Mouse (Mus musculus): ENCODE results near the gene Fam227b. TPM values are rescaled to one million over a fixed set of nuclear protein-coding genes. Genes with fewer than 3 reads are reported as not detected.

Gene Fam227b
- polyA plus RNA-seq, 1 experiment from 2014 or later = not detected

DNA sequence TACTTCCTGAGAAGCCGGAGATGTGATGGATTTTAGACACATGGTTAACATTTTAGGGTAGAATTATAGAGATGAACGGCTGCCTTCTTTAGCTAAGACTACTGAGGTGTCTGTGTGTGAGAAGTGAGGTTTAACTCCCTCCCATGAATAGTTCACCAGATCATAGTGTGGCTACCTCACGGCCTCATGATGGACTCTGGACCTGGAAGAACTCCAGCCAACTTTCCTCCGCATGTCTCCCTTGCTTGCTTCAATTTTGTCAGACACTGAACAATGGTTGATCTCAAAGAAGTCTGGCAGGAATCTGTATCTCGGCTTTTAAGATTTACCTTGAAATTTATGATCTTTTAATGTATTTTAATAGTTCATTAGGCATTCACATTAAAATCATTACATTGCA, 106.2 kb downstream of the Fam227b start:
- DNase-seq (ENCODE audit: low spot score) (no peak), ATAC-seq (replicated peaks; ENCODE audit: low FRiP score) (no peak)
- 91% methylated on average over 5 of the region's 5 CpGs for WGBS
- Histone ChIP-seq H3K27me3 (ENCODE audit: control insufficient read depth, insufficient read depth, low read length) (no peaks in the 10 kb centered on the region), H3K4me3 (ENCODE audit: low read depth, low read length) (no peak overlapping the region), H3K4me2 (ENCODE audit: low read depth, low read length, severe bottlenecking) (no peak overlapping the region), H3K36me3 (ENCODE audit: control insufficient read depth, insufficient read depth, low read length) (no peaks in the 10 kb centered on the region), H3K27ac (ENCODE audit: low read depth, low read length) (no peak overlapping the region), H3K9ac (ENCODE audit: low read length) (no peak overlapping the region), H3K4me1 (replicated peaks; ENCODE audit: control insufficient read depth, insufficient read depth, low read length) (0 out of 2 replicates have a peak, but pooled peaks cover 2% of the 10 kb centered on the region), H3K9me3 (ENCODE audit: control insufficient read depth, low read length) (no peaks in the 10 kb centered on the region)

DNA sequence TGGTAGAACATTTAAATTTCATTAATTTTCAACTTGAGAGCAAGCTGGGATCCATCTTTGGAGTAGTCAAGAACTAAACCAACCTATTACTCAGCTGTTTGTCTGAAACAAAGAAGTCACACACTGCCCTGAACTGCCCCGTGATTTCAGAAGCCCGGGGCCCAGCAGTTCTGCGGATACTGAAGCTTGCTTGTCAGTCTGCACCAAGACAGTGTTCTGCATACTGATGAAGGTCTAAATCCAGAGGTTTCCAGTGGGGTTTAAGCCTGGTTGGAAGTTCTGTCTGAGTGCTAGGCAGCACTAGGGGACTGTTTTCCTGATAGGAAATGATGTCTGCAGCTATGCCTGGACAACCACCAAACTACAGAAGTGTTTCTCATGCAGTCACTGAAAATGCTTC, 109.1 kb downstream of the Fam227b start:
- H3K27me3 ChIP-seq (ENCODE audit: control insufficient read depth, insufficient read depth, low read length) = no peaks in the 10 kb centered on the region
- no peak overlapping the region for H3K27ac ChIP-seq (ENCODE audit: low read depth, low read length)
- 55% methylated on average over 3 of the region's 3 CpGs for WGBS
- DNase-seq (ENCODE audit: low spot score) = no peak
- no peaks in the 10 kb centered on the region for H3K36me3 ChIP-seq (ENCODE audit: control insufficient read depth, insufficient read depth, low read length)
- H3K4me3 ChIP-seq (ENCODE audit: low read depth, low read length) = no peak overlapping the region
- ATAC-seq (replicated peaks; ENCODE audit: low FRiP score) = peak; percentile 47; the same call in 1 of the 2 replicates
- no peak overlapping the region for H3K4me2 ChIP-seq (ENCODE audit: low read depth, low read length, severe bottlenecking)
- no peak overlapping the region for H3K9ac ChIP-seq (ENCODE audit: low read length)
- no peaks in the 10 kb centered on the region for H3K9me3 ChIP-seq (ENCODE audit: control insufficient read depth, low read length)
- peaks cover 5% of the 10 kb centered on the region; the same call in 1 of the 2 replicates for H3K4me1 ChIP-seq (replicated peaks; ENCODE audit: control insufficient read depth, insufficient read depth, low read length)

DNA sequence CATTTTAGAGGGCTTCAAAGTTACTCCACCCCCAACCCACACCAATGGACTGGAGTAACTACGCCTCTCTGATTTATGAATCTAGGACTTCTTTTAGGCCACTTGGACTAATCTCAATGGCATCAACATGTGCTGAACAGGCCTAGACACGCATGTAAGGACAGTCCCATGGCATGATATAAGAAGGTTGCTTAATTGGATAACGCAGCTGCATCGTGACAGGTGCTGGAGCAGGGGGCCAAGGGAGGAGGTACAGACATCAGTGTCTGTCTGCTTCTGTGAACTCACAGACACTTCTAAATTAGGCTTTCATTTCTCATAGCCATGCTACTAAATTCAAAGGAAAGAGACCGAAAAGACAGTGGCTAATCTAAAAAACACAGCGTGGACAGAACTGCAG, 110.6 kb downstream of the Fam227b start:
- Histone ChIP-seq H3K4me3 (ENCODE audit: low read depth, low read length) (no peak overlapping the region), H3K9ac (ENCODE audit: low read length) (no peak overlapping the region), H3K27ac (ENCODE audit: low read depth, low read length) (no peak overlapping the region), H3K9me3 (ENCODE audit: control insufficient read depth, low read length) (no peaks in the 10 kb centered on the region), H3K4me1 (replicated peaks; ENCODE audit: control insufficient read depth, insufficient read depth, low read length) (peaks cover 5% of the 10 kb centered on the region; the same call in 1 of the 2 replicates), H3K4me2 (ENCODE audit: low read depth, low read length, severe bottlenecking) (no peak overlapping the region), H3K36me3 (ENCODE audit: control insufficient read depth, insufficient read depth, low read length) (no peaks in the 10 kb centered on the region), H3K27me3 (ENCODE audit: control insufficient read depth, insufficient read depth, low read length) (no peaks in the 10 kb centered on the region)
- no peak for ATAC-seq (replicated peaks; ENCODE audit: low FRiP score)
- no peak for DNase-seq (ENCODE audit: low spot score)
- WGBS = 90% methylated on average over 6 of the region's 6 CpGs

DNA sequence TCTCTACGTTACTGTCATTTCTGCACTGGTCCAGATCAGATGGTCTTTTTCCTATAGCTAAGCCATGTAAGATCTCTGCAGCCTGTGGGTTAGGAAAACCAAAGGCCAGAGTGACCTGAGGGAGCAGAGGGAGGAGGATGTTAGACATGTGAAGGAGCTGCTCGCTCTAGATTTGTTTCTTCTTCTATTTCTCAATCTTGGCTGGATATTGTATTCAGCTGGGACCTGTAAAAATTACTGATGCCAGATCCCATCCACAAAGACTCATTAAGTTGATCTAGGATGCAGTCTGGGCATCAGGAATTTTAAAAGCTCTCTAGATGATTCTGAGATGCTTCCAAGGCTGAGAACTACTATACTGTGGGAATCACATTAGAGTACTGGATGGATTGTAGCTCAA, 111.2 kb downstream of the Fam227b start:
- 92% methylated on average over 2 of the region's 2 CpGs for WGBS
- no peak for DNase-seq (ENCODE audit: low spot score)
- H3K4me3 ChIP-seq (ENCODE audit: low read depth, low read length) = no peak overlapping the region
- ATAC-seq (replicated peaks; ENCODE audit: low FRiP score) = no peak
- no peak overlapping the region for H3K9ac ChIP-seq (ENCODE audit: low read length)
- peaks cover 5% of the 10 kb centered on the region; the same call in 1 of the 2 replicates for H3K4me1 ChIP-seq (replicated peaks; ENCODE audit: control insufficient read depth, insufficient read depth, low read length)
- no peaks in the 10 kb centered on the region for H3K36me3 ChIP-seq (ENCODE audit: control insufficient read depth, insufficient read depth, low read length)
- no peak overlapping the region for H3K4me2 ChIP-seq (ENCODE audit: low read depth, low read length, severe bottlenecking)
- no peaks in the 10 kb centered on the region for H3K9me3 ChIP-seq (ENCODE audit: control insufficient read depth, low read length)
- no peak overlapping the region for H3K27ac ChIP-seq (ENCODE audit: low read depth, low read length)
- H3K27me3 ChIP-seq (ENCODE audit: control insufficient read depth, insufficient read depth, low read length) = no peaks in the 10 kb centered on the region

DNA sequence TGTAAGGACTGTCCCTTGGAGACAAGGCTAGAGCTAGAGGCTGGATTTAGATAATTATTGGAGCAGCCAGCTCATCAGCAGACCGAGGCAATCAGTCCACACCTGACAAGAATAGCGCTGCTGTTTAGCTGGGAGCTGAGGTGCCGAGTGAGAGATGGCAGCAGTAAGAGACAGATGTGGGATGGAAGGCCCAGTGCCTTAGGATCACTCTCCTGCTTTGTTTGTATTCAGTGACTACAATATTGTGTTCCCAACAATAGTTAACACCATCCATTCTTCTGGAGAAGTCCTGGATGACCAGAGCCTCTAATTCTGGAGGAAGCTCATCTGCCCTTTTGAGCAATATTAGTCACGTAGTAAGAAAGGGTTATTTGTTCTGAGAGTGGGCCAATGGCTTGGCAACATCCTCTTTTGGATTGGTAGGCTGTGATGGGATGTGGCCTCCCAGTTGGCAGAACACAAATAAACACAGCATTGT, 112.4 kb downstream of the Fam227b start:
- 79% methylated on average over 4 of the region's 4 CpGs for WGBS
- peaks cover 5% of the 10 kb centered on the region; the same call in 1 of the 2 replicates for H3K4me1 ChIP-seq (replicated peaks; ENCODE audit: control insufficient read depth, insufficient read depth, low read length)
- no peaks in the 10 kb centered on the region for H3K36me3 ChIP-seq (ENCODE audit: control insufficient read depth, insufficient read depth, low read length)
- no peak overlapping the region for H3K4me2 ChIP-seq (ENCODE audit: low read depth, low read length, severe bottlenecking)
- H3K4me3 ChIP-seq (ENCODE audit: low read depth, low read length) = no peak overlapping the region
- H3K27me3 ChIP-seq (ENCODE audit: control insufficient read depth, insufficient read depth, low read length) = no peaks in the 10 kb centered on the region
- H3K9ac ChIP-seq (ENCODE audit: low read length) = no peak overlapping the region
- DNase-seq (ENCODE audit: low spot score) (no peak), ATAC-seq (replicated peaks; ENCODE audit: low FRiP score) (no peak)
- no peaks in the 10 kb centered on the region for H3K9me3 ChIP-seq (ENCODE audit: control insufficient read depth, low read length)
- H3K27ac ChIP-seq (ENCODE audit: low read depth, low read length) = no peak overlapping the region

DNA sequence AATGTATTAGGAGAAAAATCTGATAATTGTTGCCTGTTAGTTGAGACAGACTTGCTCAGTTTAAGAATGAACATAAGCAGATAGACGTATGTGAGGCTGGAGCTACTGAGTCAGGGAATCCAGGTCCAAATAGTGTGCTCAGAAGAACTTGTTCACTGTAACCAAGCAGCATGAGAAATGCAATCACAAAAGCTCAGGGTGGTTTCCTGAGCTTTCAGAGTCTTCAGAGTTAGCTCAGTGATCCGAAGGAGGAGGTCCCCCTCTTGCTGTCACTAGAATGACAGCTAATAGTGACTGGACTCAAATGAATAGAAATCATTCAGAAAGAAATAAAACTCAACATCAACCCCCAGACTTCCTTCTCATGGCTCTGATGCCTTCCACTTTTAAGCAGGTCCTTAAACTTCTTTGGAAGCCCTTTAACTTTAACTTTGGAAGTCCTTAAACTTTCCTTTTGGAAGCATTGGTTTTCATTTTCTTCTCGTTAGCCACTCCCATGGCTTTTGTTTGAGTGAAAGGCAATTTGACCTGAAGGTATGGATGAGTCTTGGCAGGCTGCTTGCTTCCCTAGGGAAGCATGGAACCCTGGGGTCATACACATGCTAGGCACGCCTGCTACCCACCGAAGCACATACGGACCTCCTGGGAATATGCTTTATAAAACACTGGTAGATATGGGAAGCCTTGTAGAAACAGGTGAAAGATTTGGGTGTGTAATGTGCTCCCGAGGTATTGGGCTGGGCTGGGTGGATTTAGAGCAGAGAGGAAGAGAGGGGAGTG, 113.4 kb downstream of the Fam227b start:
- DNase-seq (ENCODE audit: low spot score) = no peak
- H3K4me2 ChIP-seq (ENCODE audit: low read depth, low read length, severe bottlenecking) = no peak overlapping the region
- H3K4me1 ChIP-seq (replicated peaks; ENCODE audit: control insufficient read depth, insufficient read depth, low read length) = peaks cover 3% of the 10 kb centered on the region; the same call in 1 of the 2 replicates
- H3K9me3 ChIP-seq (ENCODE audit: control insufficient read depth, low read length) = no peaks in the 10 kb centered on the region
- H3K27me3 ChIP-seq (ENCODE audit: control insufficient read depth, insufficient read depth, low read length) = no peaks in the 10 kb centered on the region
- WGBS = 63% methylated on average over 7 of the region's 7 CpGs
- no peak overlapping the region for H3K4me3 ChIP-seq (ENCODE audit: low read depth, low read length)
- H3K9ac ChIP-seq (ENCODE audit: low read length) = no peak overlapping the region
- no peak for ATAC-seq (replicated peaks; ENCODE audit: low FRiP score)
- H3K27ac ChIP-seq (ENCODE audit: low read depth, low read length) = no peak overlapping the region
- H3K36me3 ChIP-seq (ENCODE audit: control insufficient read depth, insufficient read depth, low read length) = no peaks in the 10 kb centered on the region

DNA sequence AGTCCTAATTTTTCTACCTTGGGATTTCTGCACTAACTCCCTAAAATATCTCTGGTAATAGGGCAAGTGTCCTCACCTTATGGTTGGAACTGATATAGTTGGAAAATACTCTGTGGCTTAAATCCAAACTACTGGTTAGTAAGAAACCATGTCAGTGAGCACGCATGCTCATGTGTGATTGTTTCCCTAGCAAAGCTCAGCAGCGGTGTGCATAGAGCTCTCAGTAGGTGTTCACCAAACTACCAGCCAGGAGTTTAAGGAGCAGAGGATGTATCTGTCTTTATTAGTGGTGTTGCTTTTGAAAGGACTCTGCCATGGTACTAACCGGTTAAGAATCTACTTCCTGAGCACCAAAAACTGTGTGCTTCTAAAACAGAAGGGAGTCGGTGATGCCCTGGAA, 115.7 kb downstream of the Fam227b start:
- WGBS = 91% methylated on average over 4 of the region's 4 CpGs
- H3K4me1 ChIP-seq (replicated peaks; ENCODE audit: control insufficient read depth, insufficient read depth, low read length) = peaks cover 3% of the 10 kb centered on the region; the same call in 1 of the 2 replicates
- H3K36me3 ChIP-seq (ENCODE audit: control insufficient read depth, insufficient read depth, low read length) = no peaks in the 10 kb centered on the region
- no peak overlapping the region for H3K27ac ChIP-seq (ENCODE audit: low read depth, low read length)
- H3K9me3 ChIP-seq (ENCODE audit: control insufficient read depth, low read length) = no peaks in the 10 kb centered on the region
- no peak overlapping the region for H3K4me3 ChIP-seq (ENCODE audit: low read depth, low read length)
- H3K9ac ChIP-seq (ENCODE audit: low read length) = no peak overlapping the region
- no peak overlapping the region for H3K4me2 ChIP-seq (ENCODE audit: low read depth, low read length, severe bottlenecking)
- no peak for ATAC-seq (replicated peaks; ENCODE audit: low FRiP score)
- DNase-seq (ENCODE audit: low spot score) = no peak
- no peaks in the 10 kb centered on the region for H3K27me3 ChIP-seq (ENCODE audit: control insufficient read depth, insufficient read depth, low read length)

DNA sequence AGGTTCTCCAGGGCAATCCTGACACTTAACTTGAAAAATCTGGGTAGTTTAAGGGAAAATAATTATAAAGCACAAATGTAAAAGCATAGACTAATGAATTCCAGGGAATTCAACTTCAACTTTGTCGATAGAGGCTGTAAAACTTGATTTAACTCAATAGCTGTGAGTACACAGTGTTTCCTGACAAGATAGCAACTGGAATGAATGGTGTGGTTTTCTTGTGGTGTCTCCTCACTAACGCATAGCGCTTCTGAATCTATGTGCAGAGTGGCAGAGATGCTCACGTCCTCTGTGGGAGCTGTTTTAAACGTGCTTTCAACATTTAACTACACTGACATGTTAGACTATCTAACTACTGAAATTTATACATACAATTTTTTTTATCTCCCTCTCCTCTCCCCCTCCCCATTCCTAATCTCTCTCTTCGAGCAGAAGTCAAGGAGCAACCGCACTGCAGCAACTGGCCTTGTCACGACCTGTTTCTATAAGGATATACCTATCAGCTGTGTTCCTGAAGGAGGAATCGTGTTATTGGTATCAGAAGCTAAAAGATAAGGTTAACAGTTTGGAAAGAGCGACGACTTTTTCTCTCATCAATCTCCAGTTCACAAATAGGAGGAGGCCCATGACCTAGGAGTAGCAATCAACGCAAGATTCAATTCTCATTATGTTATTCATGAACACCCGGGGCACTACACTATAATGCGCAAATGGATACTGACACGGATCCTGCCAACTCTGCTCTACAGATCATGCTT, 116.6 kb downstream of the Fam227b start:
- H3K27me3 ChIP-seq (ENCODE audit: control insufficient read depth, insufficient read depth, low read length) = no peaks in the 10 kb centered on the region
- H3K27ac ChIP-seq (ENCODE audit: low read depth, low read length) = no peak overlapping the region
- H3K4me3 ChIP-seq (ENCODE audit: low read depth, low read length) = no peak overlapping the region
- H3K9ac ChIP-seq (ENCODE audit: low read length) = no peak overlapping the region
- H3K9me3 ChIP-seq (ENCODE audit: control insufficient read depth, low read length) = no peaks in the 10 kb centered on the region
- ATAC-seq (replicated peaks; ENCODE audit: low FRiP score) = no peak
- no peak overlapping the region for H3K4me2 ChIP-seq (ENCODE audit: low read depth, low read length, severe bottlenecking)
- WGBS = 86% methylated on average over 15 of the region's 15 CpGs
- H3K4me1 ChIP-seq (replicated peaks; ENCODE audit: control insufficient read depth, insufficient read depth, low read length) = peaks cover 3% of the 10 kb centered on the region; the same call in 1 of the 2 replicates
- DNase-seq (ENCODE audit: low spot score) = no peak
- H3K36me3 ChIP-seq (ENCODE audit: control insufficient read depth, insufficient read depth, low read length) = no peaks in the 10 kb centered on the region
